Mouse (Mus musculus) heart, adult 2 months (tissue): ENCODE results near the gene Rnf157. TPM values are rescaled to one million over a fixed set of nuclear protein-coding genes. Genes with fewer than 3 reads are reported as not detected.

Source experiments
- DNase-seq, 2 experiments: peaks; one replicate each; pipeline ENCODE4 v3.0.0; 2021
- H3K27ac ChIP-seq: fragments of 200-600 bp; 2 replicates; pipeline ENCODE4 v1.8.1; 2022
- H3K27me3 ChIP-seq: fragments of 200-500 bp; 2 replicates; pipeline ENCODE4 v1.6.1; 2012; ENCODE audit warnings: mild to moderate bottlenecking, low read length, inconsistent platforms, mixed read lengths; ENCODE audit not compliant: control insufficient read depth, insufficient read depth
- H3K36me3 ChIP-seq: fragments of 200-500 bp; 2 replicates; pipeline ENCODE4 v1.6.1; 2012; ENCODE audit warnings: low read length, inconsistent platforms; ENCODE audit not compliant: control insufficient read depth, insufficient read depth
- H3K4me1 ChIP-seq: fragments of 200-500 bp; 2 replicates; pipeline ENCODE4 v1.6.1; 2011; ENCODE audit warnings: low read length; ENCODE audit not compliant: control insufficient read depth, insufficient read depth
- H3K4me3 ChIP-seq: fragments of 200-600 bp; 2 replicates; pipeline ENCODE4 v1.8.1; 2022
- H3K79me2 ChIP-seq: fragments of 200-500 bp; replicated peaks from 2 replicates; pipeline ENCODE4 v1.6.1; 2012; ENCODE audit warnings: mild to moderate bottlenecking, inconsistent platforms, low read length, moderate library complexity, mixed read lengths; ENCODE audit not compliant: control insufficient read depth, insufficient read depth
- H3K9ac ChIP-seq: fragments of 200-500 bp; 2 replicates; pipeline ENCODE4 v1.6.1; 2012; ENCODE audit warnings: low read depth, mild to moderate bottlenecking, control low read depth, inconsistent platforms, low read length, mixed read lengths
- CTCF ChIP-seq: fragments of 200-600 bp; IDR thresholded peaks from 2 replicates; pipeline ENCODE4 v1.8.1; 2022; ENCODE audit warnings: antibody characterized with exemption, mild to moderate bottlenecking, moderate library complexity
- EP300 ChIP-seq: fragments of 200-500 bp; IDR thresholded peaks from 2 replicates; pipeline ENCODE4 v1.6.1; 2011; ENCODE audit warnings: low read depth, low read length, control low read depth; ENCODE audit not compliant: insufficient read depth
- POLR2A ChIP-seq: fragments of 200-500 bp; IDR thresholded peaks from 2 replicates; pipeline ENCODE4 v1.6.1; 2011; ENCODE audit warnings: mild to moderate bottlenecking, low read depth, low read length, control low read depth; ENCODE audit not compliant: insufficient read depth
- WGBS: fragments of 180-500 bp; shearing (Covaris S2); methylation state at CpG from one replicate; pipeline ENCODE4 v1.1.7; 2018; 5-methylcytosine and 5-hydroxymethylcytosine counted together
- intact Hi-C: fragments of 180-260 bp; cut with DNase I; formaldehyde crosslinking; loops from one replicate; pipeline ENCODE4 v1.15.1; 2025
- polyA plus RNA-seq: library from polyadenylated mRNA; depleted of rRNA; stranded (reverse); fragments of >200 nt; gene quantifications from 2 replicates; pipeline ENCODE4 v1.2.3, GENCODE M21; 2012
- total RNA-seq, 2 experiments: library from RNA; stranded (reverse); gene quantifications; 2 replicates each; pipeline ENCODE4 v1.2.3; 2021

The Rnf157 gene
- total and polyA plus RNA-seq, 3 experiments: 3.0 to 7.2 (median 6.0) TPM

DNA sequence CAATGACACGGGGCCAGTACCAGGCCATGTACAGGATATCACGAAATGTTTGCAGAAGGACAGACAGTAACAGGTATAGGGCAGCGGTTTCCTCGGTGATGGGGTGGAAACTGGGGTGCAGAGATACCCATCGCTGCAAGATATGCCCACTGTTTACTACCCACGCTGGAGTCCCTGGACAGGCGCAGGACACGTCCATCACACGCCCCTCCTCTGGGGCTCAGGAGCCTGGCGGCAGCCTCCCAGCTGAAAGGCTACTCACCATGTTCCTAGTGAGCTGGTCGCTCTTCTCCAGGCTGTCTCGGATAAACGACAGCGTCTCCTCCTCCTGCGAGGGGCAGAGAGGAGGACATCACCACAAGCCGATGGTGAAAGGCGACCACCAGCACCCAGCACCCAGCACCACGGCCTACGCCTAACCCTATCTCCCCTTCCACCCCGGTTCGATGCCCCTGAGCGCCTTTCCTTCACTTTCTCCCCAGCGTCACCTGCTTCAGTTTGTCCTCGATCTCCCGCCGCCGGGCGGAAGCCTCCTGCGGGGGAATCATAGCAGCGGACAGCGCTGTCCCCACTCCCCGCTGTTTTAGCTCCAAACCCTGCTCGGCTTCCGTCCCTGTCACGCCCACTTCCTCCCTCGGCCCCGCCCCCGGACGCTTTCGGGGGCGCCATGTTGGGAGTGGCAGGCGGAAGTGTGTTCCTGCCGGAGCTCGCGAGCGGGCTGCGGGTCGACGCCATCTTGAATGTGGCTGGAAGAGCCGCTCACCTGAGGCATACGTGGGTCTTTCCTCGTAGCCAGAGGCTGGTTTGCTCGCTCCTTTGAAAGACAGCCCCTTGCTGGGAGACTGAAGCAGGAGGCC, 106.5 kb downstream of the Rnf157 start:
- Histone ChIP-seq H3K9ac (peak overlapping the region; percentile 77), H3K4me3 (peak overlapping the region; percentile 76), H3K79me2 (no peaks in the 10 kb centered on the region), H3K36me3 (no peaks in the 10 kb centered on the region), H3K4me1 (no peaks in the 10 kb centered on the region; the same call in 1 of the 2 replicates), H3K27me3 (no peaks in the 10 kb centered on the region), H3K27ac (peak overlapping the region; percentile 84)
- 1% methylated on average over 53 of the region's 53 CpGs for WGBS
- TF ChIP-seq CTCF (0 out of 2 replicates have a peak, but pooled peaks have one; percentile 6), POLR2A (peak; percentile 69), EP300 (peak; percentile 66; the same call in 1 of the 2 replicates)
- intact Hi-C loops: loop anchor here (2.0 kb wide), 1 partner anchor 32 kb away; the partner anchor contains the start of gene Srp68
- DNase-seq: peak; percentile 92 to 94

DNA sequence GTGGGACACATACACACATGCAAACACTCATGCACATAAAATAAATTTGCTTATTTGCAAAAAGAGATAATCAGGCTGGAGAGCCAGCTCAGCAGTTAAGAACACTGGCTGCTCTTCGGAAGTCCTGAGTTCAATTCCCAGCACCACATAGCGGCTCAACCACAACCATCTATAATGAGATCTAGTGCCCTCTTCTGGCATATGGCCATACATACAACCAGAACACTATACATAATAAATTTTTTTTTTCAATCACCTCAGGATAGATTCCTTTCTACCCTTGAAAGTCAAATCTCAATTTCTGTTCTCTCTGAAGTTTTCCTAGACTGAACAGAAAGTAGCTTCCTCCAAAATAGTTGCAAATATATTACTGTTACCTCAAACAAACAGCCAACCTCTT, 107.4 kb downstream of the Rnf157 start:
- Histone ChIP-seq H3K9ac (no peak overlapping the region), H3K4me3 (no peak overlapping the region; the same call in 1 of the 2 replicates), H3K4me1 (no peaks in the 10 kb centered on the region; the same call in 1 of the 2 replicates), H3K27me3 (no peaks in the 10 kb centered on the region), H3K79me2 (no peaks in the 10 kb centered on the region), H3K27ac (no peak overlapping the region), H3K36me3 (no peaks in the 10 kb centered on the region)
- intact Hi-C loops: no loop called here
- DNase-seq: no peak
- TF ChIP-seq POLR2A (no peak), CTCF (no peak), EP300 (no peak)
- WGBS: 96% methylated on average over 2 of the region's 2 CpGs

- Histone ChIP-seq H3K36me3 (no peaks in the 10 kb centered on the region), H3K9ac (no peak overlapping the region)
- WGBS: 94% methylated on average over 6 of the region's 6 CpGs
These were observed 114.2 kb downstream of the Rnf157 start for GRCm38 (mm10) chr11:116298621-116299020.

GRCm38 (mm10) chr11:116298221-116298620, 114.6 kb downstream of the Rnf157 start:
- WGBS: 92% methylated on average over 11 of the region's 11 CpGs

More at GRCm38 (mm10) chr11:116298621-116299020, 114.2 kb downstream of the Rnf157 start:
- intact Hi-C loops: no loop called here
- Histone ChIP-seq H3K79me2 (no peaks in the 10 kb centered on the region), H3K27ac (no peak overlapping the region), H3K27me3 (no peaks in the 10 kb centered on the region), H3K4me1 (no peaks in the 10 kb centered on the region), H3K4me3 (no peak overlapping the region)
- TF ChIP-seq CTCF: no peak
- no peak for TF ChIP-seq EP300
- TF ChIP-seq POLR2A: no peak
- no peak for DNase-seq

DNA sequence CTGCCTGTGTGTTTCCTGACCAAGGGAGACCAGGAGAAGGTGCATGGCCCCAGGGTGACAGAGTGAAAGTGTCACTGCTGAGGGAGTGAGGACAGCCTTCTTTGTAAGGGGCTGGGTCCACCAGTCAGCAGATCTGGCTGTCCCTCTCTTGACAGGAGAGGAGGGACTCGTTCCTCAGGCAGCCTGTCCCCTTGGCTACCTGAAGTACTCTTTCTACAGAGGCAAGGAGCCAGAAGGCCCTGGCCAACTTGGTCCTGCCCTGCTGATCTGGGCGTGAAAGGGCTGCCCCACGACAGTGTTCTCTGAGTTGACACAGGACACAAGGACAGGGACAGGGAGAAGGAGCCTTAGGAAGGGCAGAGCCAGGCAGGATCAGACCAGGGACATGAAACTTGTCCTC, 115.8 kb downstream of the Rnf157 start:
- H3K4me1 ChIP-seq: no peaks in the 10 kb centered on the region
- H3K27me3 ChIP-seq: no peaks in the 10 kb centered on the region
- H3K27ac ChIP-seq: no peak overlapping the region
- DNase-seq: no peak
- H3K79me2 ChIP-seq: no peaks in the 10 kb centered on the region
- H3K9ac ChIP-seq: no peak overlapping the region
- no peaks in the 10 kb centered on the region for H3K36me3 ChIP-seq
- 72% methylated on average over 3 of the region's 3 CpGs for WGBS
- intact Hi-C loops: no loop called here
- H3K4me3 ChIP-seq: no peak overlapping the region
- TF ChIP-seq CTCF (no peak), POLR2A (no peak), EP300 (no peak)

More at GRCm38 (mm10) chr11:116298221-116298620, 114.6 kb downstream of the Rnf157 start:
- H3K4me3 ChIP-seq: no peak overlapping the region
- H3K4me1 ChIP-seq: no peaks in the 10 kb centered on the region
- no peak for DNase-seq
- H3K79me2 ChIP-seq: no peaks in the 10 kb centered on the region
- no peak overlapping the region for H3K9ac ChIP-seq
- no peak overlapping the region for H3K27ac ChIP-seq
- no peaks in the 10 kb centered on the region for H3K27me3 ChIP-seq
- intact Hi-C loops: no loop called here
- no peaks in the 10 kb centered on the region for H3K36me3 ChIP-seq
- TF ChIP-seq CTCF: no peak
- TF ChIP-seq POLR2A: no peak
- no peak for TF ChIP-seq EP300
